Mouse (Mus musculus) brown adipose tissue, adult 24 weeks (tissue): ENCODE results near the gene Gm8050. TPM values are rescaled to one million over a fixed set of nuclear protein-coding genes. Genes with fewer than 3 reads are reported as not detected.
"Not testable (repeated sequence)": the region's sequence is repeated elsewhere in the genome, so short reads cannot be mapped to it uniquely, and the experiment has no call there.

ENCODE experiments used
- H3K27ac ChIP-seq: fragments of 200-500 bp; replicated peaks from 2 replicates; pipeline ENCODE4 v1.5.1; 2012; ENCODE audit warnings: low read depth, mild to moderate bottlenecking, low read length
- H3K4me1 ChIP-seq: fragments of 200-500 bp; 2 replicates; pipeline ENCODE4 v1.6.1; 2012; ENCODE audit warnings: low read length, mixed read lengths; ENCODE audit not compliant: control insufficient read depth, insufficient read depth, insufficient read length
- H3K4me3 ChIP-seq: fragments of 200-500 bp; 2 replicates; pipeline ENCODE4 v1.5.1; 2012; ENCODE audit warnings: low read depth, mild to moderate bottlenecking, low read length, moderate library complexity; ENCODE audit not compliant: insufficient read depth
- polyA plus RNA-seq: library from polyadenylated mRNA; stranded (reverse); fragments of >200 nt; gene quantifications from 2 replicates; pipeline ENCODE4 v1.2.4, GENCODE M21; 2012; ENCODE audit not compliant: missing spikeins, insufficient read depth, insufficient read length

Gene Gm8050
- polyA plus RNA-seq: not detected in 2 replicates

DNA sequence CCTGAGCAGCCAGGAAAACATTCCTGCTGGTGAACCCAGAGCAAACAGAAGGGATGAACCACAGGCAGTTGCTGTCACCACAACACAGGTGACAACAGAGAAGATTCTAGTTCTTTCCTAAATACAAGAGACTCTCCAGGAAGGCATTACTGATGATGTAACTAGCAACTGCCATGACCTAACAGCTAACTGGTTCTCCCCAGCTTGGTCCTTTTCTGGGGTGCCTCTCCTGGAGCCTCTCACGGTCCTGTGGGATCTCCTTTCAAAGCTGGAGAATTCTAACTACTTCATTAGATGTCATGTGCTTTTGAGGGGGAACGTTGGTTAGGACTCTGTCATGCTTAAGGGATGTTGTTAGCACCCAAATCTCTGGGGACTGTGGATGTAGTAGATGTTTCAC, at the start of gene Gm8050:
Gene Gm8050, minus strand, starts transcription at position 101 of the 400 bp plus-strand sequence.
- H3K4me3 ChIP-seq, H3K4me1 ChIP-seq, H3K27ac ChIP-seq: not testable (repeated sequence)

DNA sequence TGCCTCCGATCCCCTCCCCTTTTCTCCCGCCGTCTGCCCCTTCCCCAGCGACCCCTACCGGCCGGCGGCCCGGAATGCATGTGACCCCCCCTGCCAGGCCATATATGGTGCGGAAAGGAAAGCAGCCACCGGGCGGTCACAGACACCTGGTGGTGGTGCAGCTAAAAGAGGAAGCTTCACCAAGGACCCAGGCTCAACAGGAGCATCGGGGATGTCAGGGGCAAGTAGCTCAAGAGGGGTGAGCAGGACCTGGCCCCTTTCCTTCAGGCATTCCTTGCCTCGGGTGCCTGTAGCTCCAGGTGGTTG, 37.1 kb upstream of the Gm8050 start:
- H3K4me3 ChIP-seq: not testable (repeated sequence)

DNA sequence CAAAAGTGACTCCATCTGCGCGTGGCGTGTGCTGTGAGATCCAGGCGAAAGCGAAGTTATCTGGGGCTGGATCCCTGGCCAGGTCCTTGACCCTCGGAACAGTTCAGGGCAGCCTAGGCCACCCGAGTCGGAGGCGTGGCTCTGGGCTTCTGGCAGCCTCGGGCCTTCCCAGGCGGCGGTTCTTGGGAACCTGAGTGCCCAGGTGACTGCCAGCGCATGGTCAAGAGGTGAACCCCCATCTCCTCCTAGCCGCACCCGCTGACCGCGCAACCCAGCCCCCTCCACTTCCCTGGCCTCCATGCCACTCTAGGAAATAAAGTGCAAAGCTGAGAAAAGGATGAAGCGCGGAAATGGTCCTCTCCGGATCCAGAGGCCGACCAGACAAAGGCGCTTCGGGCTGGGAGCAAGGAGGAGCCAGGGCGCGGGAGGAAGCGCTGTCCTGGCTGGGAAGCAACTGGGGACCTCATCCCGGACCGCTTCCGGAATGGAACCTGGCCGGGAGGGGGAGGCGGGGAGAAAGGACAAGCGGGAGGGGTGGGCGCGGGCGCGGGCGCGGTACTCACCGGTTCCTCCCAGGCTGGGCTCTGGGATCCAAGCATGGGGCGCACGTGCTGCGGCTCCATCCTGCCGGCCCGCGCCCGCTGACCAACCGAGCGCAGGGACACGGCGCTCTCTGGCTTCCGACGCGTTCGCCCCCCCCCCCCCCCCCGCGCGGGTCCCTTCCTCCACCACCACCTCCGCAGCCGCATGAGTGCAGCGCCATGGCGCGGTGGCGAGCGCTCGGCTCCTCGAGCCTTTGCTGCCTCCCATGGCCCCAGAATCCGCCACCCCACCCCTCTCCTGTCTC, 36.6 kb upstream of the Gm8050 start:
- H3K4me1 ChIP-seq: not testable (repeated sequence)
- H3K27ac ChIP-seq: peak overlapping the region; percentile 37; the same call in 1 of the 2 replicates
- H3K4me3 ChIP-seq: peak overlapping the region; percentile 51

More for the DNA sequence above, 37.1 kb upstream of the Gm8050 start:
- H3K27ac ChIP-seq, H3K4me1 ChIP-seq: not testable (repeated sequence)

GRCm38 (mm10) chr14:6742232-6742631, 22.2 kb upstream of the Gm8050 start, which contains the start of gene Gm3636:
Gene Gm3636 (minus strand): TSS chr14:6742332.
- H3K4me1 ChIP-seq, H3K4me3 ChIP-seq, H3K27ac ChIP-seq: not testable (repeated sequence)

GRCm38 (mm10) chr14:6684070-6684469, 36.0 kb downstream of the Gm8050 start, which contains the start of gene Gm10251:
Gene Gm10251 (minus strand): TSS chr14:6684170.
- not testable (repeated sequence) for H3K4me3 ChIP-seq, H3K4me1 ChIP-seq, H3K27ac ChIP-seq

Other genes with a start within 250 kb of the Gm8050 start
- not detected in 2 replicates for gene Gm8356, start 183.0 kb downstream of the Gm8050 start, polyA plus RNA-seq
- gene Gm3629, start 129.6 kb downstream of the Gm8050 start, polyA plus RNA-seq: not detected in 2 replicates
- not detected in 2 replicates for gene Gm3460, start 97.8 kb downstream of the Gm8050 start, polyA plus RNA-seq
- not detected in 2 replicates for gene Gm10251, start 36.1 kb downstream of the Gm8050 start, polyA plus RNA-seq
- gene Gm3636, start 22.1 kb upstream of the Gm8050 start, polyA plus RNA-seq: not detected in 2 replicates
- gene Gm8362, start 54.2 kb upstream of the Gm8050 start, polyA plus RNA-seq: not detected in 2 replicates
- not detected in 2 replicates for gene Gm3642, start 120.1 kb upstream of the Gm8050 start, polyA plus RNA-seq
- not detected in 2 replicates for gene Gm3667, start 169.7 kb upstream of the Gm8050 start, polyA plus RNA-seq